Mouse (Mus musculus) neural tube, embryonic 15.5 days (tissue): Measurements from ENCODE around the gene C8b. TPM values are rescaled to one million over a fixed set of nuclear protein-coding genes. Genes with fewer than 3 reads are reported as not detected.

Experiments
- ATAC-seq: fragments of 200-750 bp; cut with Nextera tagmentation; 2 replicates; pipeline ENCODE4 v1.8.0; 2017; ENCODE audit warnings: mild to moderate bottlenecking, moderate TSS enrichment, moderate library complexity; ENCODE audit not compliant: low FRiP score
- H3K27ac ChIP-seq: fragments of 300-500 bp; sonication (generic); replicated peaks from 2 replicates; pipeline ENCODE4 v1.5.1; 2015; ENCODE audit warnings: mild to moderate bottlenecking, inconsistent platforms
- H3K27me3 ChIP-seq: fragments of 300-500 bp; sonication (generic); replicated peaks from 2 replicates; pipeline ENCODE4 v1.6.1; 2015; ENCODE audit warnings: inconsistent platforms
- H3K36me3 ChIP-seq: fragments of 300-500 bp; sonication (generic); 2 replicates; pipeline ENCODE4 v1.6.1; 2015; ENCODE audit warnings: inconsistent platforms
- H3K4me1 ChIP-seq: fragments of 300-500 bp; sonication (generic); 2 replicates; pipeline ENCODE4 v1.6.1; 2015; ENCODE audit warnings: inconsistent platforms
- H3K4me2 ChIP-seq: fragments of 300-500 bp; sonication (generic); 2 replicates; pipeline ENCODE4 v1.6.1; 2015; ENCODE audit warnings: inconsistent platforms, mild to moderate bottlenecking, moderate library complexity
- H3K4me3 ChIP-seq: fragments of 300-500 bp; sonication (generic); replicated peaks from 2 replicates; pipeline ENCODE4 v1.5.1; 2015; ENCODE audit warnings: mild to moderate bottlenecking, inconsistent platforms
- H3K9ac ChIP-seq: fragments of 300-500 bp; sonication (generic); replicated peaks from 2 replicates; pipeline ENCODE4 v1.6.1; 2015; ENCODE audit warnings: mild to moderate bottlenecking, inconsistent platforms
- H3K9me3 ChIP-seq: fragments of 300-500 bp; sonication (generic); replicated peaks from 2 replicates; pipeline ENCODE4 v1.6.1; 2016; ENCODE audit warnings: inconsistent platforms
- WGBS: fragments of 180-500 bp; shearing (Covaris S2); methylation state at CpG from one replicate; pipeline ENCODE4 v1.1.7; 2015; ENCODE audit warnings: mixed read lengths; 5-methylcytosine and 5-hydroxymethylcytosine counted together
- polyA plus RNA-seq: library from polyadenylated mRNA; unstranded; fragments of >200 nt; fragmentation: Nextera tagmentation; extraction: Ambion mirVana; gene quantifications from 2 replicates; pipeline ENCODE4 v1.2.1, GENCODE M21; 2015

C8b gene
- polyA plus RNA-seq, 1 experiment from 2014 or later = 0.24 TPM

DNA sequence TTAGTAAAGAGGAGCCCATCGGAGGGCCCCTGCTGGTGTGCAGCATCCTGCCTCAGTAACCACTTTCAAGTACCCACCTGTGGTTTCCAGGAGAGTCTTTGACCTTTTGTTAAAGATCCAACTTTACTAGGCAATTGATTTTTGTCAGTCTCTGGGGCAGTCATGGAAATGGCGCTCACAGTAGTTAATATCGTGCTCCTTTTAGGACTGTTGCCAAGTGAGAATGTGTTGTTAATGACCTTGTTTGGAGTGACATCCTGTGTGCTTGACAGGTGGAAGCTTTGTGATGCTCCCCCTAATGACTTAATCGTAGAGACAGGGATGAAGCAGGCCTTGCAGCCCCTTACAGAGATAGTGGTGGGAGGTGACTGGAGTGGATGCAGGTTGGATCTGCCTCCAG, 4.2 kb downstream of the C8b start:
- Histone ChIP-seq H3K27ac (no peak overlapping the region), H3K4me3 (no peak overlapping the region), H3K9me3 (no peaks in the 10 kb centered on the region), H3K9ac (no peak overlapping the region), H3K4me2 (no peak overlapping the region), H3K36me3 (no peaks in the 10 kb centered on the region), H3K4me1 (no peaks in the 10 kb centered on the region), H3K27me3 (no peaks in the 10 kb centered on the region)
- 47% methylated on average over 4 of the region's 4 CpGs for WGBS
- no peak for ATAC-seq

DNA sequence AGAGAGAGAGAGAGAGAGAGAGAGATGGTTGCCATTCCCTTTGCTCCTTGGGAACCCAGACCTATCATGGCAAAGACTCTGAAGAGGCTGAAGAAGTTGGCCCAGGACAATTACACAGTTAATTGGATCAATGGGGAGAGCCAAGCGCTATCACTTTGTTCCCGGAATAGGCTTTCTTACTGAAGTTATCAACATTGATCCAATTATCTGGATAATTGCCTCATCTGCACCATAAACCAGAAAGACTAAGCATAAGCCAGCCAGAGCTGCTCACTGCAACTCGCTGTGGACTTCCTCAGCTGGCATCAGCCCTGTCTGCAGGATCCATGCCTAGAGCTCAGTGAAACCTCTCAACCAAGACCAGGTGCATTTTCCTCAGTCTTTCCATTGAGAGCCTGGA, 9.5 kb downstream of the C8b start:
- Histone ChIP-seq H3K4me3 (no peak overlapping the region), H3K4me1 (no peaks in the 10 kb centered on the region), H3K4me2 (no peak overlapping the region), H3K27me3 (no peaks in the 10 kb centered on the region), H3K27ac (no peak overlapping the region), H3K36me3 (no peaks in the 10 kb centered on the region), H3K9ac (no peak overlapping the region), H3K9me3 (no peaks in the 10 kb centered on the region)
- ATAC-seq = no peak
- WGBS = 52% methylated on average over 3 of the region's 3 CpGs

DNA sequence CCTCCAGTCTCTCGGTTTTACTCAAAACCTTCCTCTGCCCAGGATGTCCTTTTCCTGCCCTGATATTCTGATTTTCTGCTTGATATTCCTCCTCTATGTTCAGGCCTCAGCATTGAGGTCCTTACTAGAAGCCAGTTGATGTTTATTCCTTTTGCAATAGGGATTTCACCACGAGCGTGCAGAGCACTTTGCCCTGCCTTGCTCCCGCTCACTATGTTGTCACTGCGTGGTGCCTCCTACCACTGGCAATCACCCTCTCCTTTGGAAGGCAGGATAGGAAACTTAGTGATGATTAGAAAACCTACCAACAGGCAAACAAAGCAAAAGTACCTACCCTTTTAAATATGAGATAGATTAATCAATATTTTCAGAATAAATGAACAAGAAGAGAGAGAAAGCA, 13.3 kb downstream of the C8b start:
- H3K27me3 ChIP-seq = no peaks in the 10 kb centered on the region
- ATAC-seq = no peak

DNA sequence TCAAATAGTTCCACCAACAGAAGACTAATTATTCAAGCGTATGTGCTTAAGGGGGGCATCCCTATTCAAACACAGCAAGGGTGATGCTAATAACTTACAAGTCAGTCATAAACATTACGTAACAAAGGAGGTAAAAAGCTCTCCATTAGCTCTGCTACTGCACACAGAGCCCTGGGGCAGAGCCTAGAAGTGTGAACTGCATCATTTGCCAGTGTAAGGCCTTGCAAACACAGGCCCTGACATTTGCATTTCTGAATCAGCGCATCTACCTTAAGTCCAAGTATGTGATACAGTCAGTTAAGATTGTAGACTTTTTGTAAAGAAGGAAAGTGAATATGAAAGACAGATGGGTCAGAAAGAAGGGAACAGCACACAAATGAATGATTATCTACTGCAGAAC, 15.3 kb downstream of the C8b start:
- H3K4me2 ChIP-seq = no peak overlapping the region
- no peaks in the 10 kb centered on the region for H3K27me3 ChIP-seq

More for the DNA sequence above, 13.3 kb downstream of the C8b start:
- Histone ChIP-seq H3K9me3 (no peaks in the 10 kb centered on the region), H3K4me1 (no peaks in the 10 kb centered on the region), H3K9ac (no peak overlapping the region), H3K36me3 (no peaks in the 10 kb centered on the region), H3K4me2 (no peak overlapping the region), H3K4me3 (no peak overlapping the region), H3K27ac (no peak overlapping the region)
- 89% methylated on average over 5 of the region's 5 CpGs for WGBS

DNA sequence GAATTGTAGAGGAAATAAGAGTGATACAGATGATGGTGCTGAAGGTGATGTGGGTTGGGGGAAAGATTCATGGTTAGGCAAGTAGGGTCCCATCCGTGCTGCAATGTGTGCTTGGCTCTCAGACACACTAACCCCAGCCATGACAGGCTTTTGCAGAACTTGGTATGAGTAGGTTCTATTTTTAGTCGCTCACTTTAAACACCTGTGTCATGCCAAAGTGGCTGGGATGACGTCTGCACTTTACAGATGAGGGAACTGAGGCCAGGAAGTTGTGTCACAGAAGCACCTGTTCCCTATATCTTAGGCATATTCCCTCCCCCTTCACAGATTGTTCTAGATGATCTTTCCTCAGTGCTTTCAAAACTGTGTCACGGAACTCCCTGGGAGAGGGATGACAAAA, 16.2 kb downstream of the C8b start:
- no peaks in the 10 kb centered on the region for H3K4me1 ChIP-seq
- no peak overlapping the region for H3K4me3 ChIP-seq
- no peak overlapping the region for H3K4me2 ChIP-seq
- 81% methylated on average over 4 of the region's 4 CpGs for WGBS
- no peak for ATAC-seq
- H3K27ac ChIP-seq = no peak overlapping the region
- no peaks in the 10 kb centered on the region for H3K27me3 ChIP-seq
- H3K36me3 ChIP-seq = no peaks in the 10 kb centered on the region
- no peak overlapping the region for H3K9ac ChIP-seq
- no peaks in the 10 kb centered on the region for H3K9me3 ChIP-seq

More for the DNA sequence above, 15.3 kb downstream of the C8b start:
- Histone ChIP-seq H3K4me1 (no peaks in the 10 kb centered on the region), H3K27ac (no peak overlapping the region), H3K4me3 (no peak overlapping the region), H3K9ac (no peak overlapping the region), H3K9me3 (no peaks in the 10 kb centered on the region), H3K36me3 (no peaks in the 10 kb centered on the region)
- no peak for ATAC-seq
- WGBS = 72% methylated on average over 3 of the region's 3 CpGs

DNA sequence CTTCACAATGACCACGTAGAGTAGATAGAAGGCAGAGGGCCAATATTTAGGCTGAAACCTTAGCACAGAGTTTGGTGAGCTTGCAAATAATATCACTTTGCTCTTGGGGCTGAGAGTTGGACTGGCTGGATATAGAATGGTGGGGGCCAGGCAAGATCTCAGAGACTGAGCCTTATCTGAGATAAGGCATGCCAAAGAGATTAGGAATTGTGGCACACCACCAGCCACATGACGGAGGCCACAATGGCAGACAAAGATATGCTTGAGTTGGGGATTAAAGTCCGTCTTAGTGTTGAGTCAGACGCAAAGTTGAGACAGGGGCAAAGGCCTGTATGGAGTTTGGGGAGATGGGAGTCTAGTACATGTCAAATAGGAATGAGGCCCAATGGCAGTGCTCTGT, 26.0 kb downstream of the C8b start:
- Histone ChIP-seq H3K27ac (no peak overlapping the region), H3K4me1 (no peaks in the 10 kb centered on the region), H3K9ac (no peak overlapping the region), H3K27me3 (no peaks in the 10 kb centered on the region), H3K9me3 (no peaks in the 10 kb centered on the region), H3K36me3 (no peaks in the 10 kb centered on the region), H3K4me3 (no peak overlapping the region), H3K4me2 (no peak overlapping the region)
- no peak for ATAC-seq
- WGBS = 94% methylated on average over 4 of the region's 4 CpGs

DNA sequence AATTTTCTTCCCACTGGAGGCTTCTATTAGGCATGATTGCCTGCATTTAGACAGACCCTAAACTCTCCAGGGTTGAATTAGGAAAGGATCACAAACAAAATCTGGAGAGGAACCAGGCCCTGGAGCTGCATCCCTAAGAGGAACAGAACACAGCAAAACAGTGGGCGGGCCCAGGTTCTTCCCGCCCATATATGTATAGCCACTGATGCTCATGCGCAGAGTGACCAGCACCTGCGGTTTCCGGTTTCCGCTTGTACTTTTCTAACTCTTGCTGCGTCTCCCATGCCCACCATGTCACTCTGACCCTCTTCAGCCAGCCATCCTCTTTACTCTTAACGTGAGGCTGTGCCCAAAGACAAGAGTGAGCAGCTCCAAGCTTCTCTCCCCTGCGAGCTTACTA, 32.8 kb downstream of the C8b start:
- H3K4me1 ChIP-seq = no peaks in the 10 kb centered on the region
- H3K4me2 ChIP-seq = no peak overlapping the region
- no peak for ATAC-seq
- H3K9me3 ChIP-seq = no peaks in the 10 kb centered on the region
- no peak overlapping the region for H3K4me3 ChIP-seq
- no peaks in the 10 kb centered on the region for H3K36me3 ChIP-seq
- H3K27me3 ChIP-seq = no peaks in the 10 kb centered on the region
- H3K27ac ChIP-seq = no peak overlapping the region
- WGBS = 81% methylated on average over 9 of the region's 9 CpGs
- H3K9ac ChIP-seq = no peak overlapping the region

DNA sequence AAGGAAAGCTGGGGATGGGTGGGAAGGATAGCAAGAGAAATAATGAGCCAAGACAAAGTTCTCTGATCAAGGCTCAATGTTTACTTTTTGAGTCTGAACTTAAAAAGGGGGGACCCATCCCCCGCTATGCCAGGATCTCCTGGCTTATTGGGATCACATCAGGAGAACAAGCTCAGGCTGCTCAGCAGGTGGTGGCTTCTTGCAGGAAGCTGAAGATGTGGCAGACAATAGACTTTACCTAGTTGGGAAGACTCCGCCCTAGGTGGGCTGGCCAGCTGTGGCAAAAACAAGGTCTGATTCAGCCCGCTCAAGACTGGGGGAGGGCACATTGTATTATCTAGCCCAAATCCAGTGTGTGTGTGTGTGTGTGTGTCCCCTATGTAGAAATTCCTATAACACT, 35.5 kb downstream of the C8b start:
- ATAC-seq = no peak
- WGBS = 97% methylated on average over 3 of the region's 3 CpGs
- H3K27me3 ChIP-seq = no peaks in the 10 kb centered on the region

DNA sequence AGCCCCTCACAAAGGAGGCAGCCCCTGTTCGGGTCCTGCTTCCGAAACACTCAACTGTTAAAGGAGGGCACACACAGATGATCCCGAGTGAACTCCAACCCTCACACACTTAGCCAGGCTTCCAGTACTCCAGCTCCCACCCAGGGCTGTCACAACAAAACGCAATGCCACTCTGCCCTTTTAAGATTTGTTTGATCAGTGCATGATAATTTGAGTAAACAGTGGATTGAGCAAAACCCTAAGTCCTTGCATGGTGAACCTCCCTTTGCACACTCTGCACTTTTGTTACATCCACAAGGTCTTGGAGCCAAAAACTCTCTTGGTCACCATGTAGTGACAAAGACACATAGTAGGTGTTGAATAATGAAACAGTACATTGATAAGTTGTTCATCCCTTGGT, 38.0 kb downstream of the C8b start:
- H3K36me3 ChIP-seq = no peaks in the 10 kb centered on the region
- no peak overlapping the region for H3K9ac ChIP-seq
- no peak overlapping the region for H3K4me2 ChIP-seq
- H3K4me3 ChIP-seq = no peak overlapping the region
- no peak for ATAC-seq
- H3K27ac ChIP-seq = no peak overlapping the region
- peaks cover 14% of the 10 kb centered on the region for H3K4me1 ChIP-seq
- H3K9me3 ChIP-seq = no peaks in the 10 kb centered on the region
- WGBS = 86% methylated on average over 4 of the region's 4 CpGs
- no peaks in the 10 kb centered on the region for H3K27me3 ChIP-seq

More for the DNA sequence above, 35.5 kb downstream of the C8b start:
- H3K27ac ChIP-seq = no peak overlapping the region
- H3K36me3 ChIP-seq = no peaks in the 10 kb centered on the region
- H3K4me3 ChIP-seq = no peak overlapping the region
- H3K4me2 ChIP-seq = no peak overlapping the region
- H3K4me1 ChIP-seq = peaks cover 14% of the 10 kb centered on the region
- H3K9ac ChIP-seq = no peak overlapping the region
- no peaks in the 10 kb centered on the region for H3K9me3 ChIP-seq

DNA sequence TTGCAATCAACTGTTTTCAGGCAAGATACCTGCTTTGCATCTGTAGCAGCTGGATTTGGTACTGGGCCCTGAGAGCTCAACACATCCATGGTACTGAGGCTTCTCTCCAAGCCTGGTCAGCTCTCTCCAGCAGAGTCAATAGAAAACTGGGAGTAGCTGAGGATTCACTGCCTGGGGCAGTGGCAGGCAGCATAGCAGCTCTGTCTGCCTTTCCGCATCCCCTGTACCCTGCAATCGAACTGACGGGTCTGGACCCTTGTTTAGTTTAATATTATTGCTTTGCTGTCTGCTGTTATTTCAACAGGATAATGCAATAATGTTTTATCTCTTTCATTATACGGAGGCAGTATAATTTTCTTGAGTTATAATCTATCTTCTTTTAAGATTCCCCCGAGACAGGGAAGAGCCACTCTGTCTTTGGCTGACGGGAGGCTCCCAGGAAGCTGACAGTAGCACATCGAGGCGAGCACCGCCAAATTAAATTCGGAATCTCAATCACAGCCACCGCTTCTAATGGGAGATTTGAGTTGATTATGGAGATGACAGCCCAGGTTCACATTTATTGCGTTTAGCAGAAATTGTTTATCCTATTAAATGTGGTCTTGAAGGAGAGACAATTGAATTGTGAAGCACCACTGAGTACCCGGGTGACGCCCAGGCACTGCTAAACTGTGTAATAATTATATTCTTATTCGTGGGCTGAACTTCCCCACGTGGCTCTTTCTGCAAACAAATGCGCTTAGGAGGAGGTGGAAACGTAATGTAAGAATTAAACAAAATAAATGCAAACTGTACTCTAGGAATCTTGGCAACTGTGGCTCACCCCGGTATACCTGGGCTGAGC, 39.5 kb downstream of the C8b start:
- no peaks in the 10 kb centered on the region for H3K27me3 ChIP-seq
- H3K9me3 ChIP-seq = no peaks in the 10 kb centered on the region
- H3K4me1 ChIP-seq = peaks cover 19% of the 10 kb centered on the region
- 36% methylated on average over 19 of the region's 19 CpGs for WGBS
- H3K36me3 ChIP-seq = no peaks in the 10 kb centered on the region
- H3K4me3 ChIP-seq = no peak overlapping the region
- H3K4me2 ChIP-seq = no peak overlapping the region
- peak overlapping the region; percentile 60; the same call in 1 of the 2 replicates for H3K27ac ChIP-seq
- no peak overlapping the region for H3K9ac ChIP-seq
- peak; percentile 86 for ATAC-seq

DNA sequence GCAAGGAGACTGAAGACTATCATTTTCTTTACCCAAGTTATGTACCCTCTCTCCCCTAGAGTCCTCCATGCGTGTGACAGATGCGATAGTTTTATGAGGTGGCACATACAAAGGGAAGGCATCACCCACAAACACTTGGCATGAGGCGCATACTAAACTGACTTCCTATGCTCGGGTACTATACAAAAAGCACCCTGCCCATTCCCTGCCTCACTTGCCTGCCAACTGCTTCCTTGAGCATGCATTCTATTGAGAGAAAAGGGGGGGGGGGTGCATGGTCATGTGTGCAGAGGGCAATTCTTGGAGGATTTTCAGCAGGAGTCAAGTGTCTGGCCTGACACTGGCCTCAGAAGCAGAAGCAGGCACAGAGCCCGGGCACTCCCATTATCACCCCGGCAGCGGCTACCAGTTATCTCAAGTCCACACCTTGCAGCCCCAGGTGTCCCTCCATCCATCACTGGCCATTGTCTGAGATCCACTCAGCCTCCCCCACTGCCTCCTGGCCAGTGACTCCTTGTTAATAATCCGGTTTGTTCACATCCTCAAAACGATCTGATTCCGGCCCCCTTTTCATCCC, 44.7 kb downstream of the C8b start:
- ATAC-seq = peak; percentile 42; the same call in 1 of the 2 replicates
- no peak overlapping the region for H3K4me3 ChIP-seq
- no peak overlapping the region for H3K4me2 ChIP-seq
- no peaks in the 10 kb centered on the region for H3K9me3 ChIP-seq
- peaks cover 14% of the 10 kb centered on the region for H3K4me1 ChIP-seq
- 56% methylated on average over 10 of the region's 10 CpGs for WGBS
- no peaks in the 10 kb centered on the region for H3K36me3 ChIP-seq
- no peaks in the 10 kb centered on the region for H3K27me3 ChIP-seq
- no peak overlapping the region for H3K9ac ChIP-seq
- no peak overlapping the region for H3K27ac ChIP-seq

DNA sequence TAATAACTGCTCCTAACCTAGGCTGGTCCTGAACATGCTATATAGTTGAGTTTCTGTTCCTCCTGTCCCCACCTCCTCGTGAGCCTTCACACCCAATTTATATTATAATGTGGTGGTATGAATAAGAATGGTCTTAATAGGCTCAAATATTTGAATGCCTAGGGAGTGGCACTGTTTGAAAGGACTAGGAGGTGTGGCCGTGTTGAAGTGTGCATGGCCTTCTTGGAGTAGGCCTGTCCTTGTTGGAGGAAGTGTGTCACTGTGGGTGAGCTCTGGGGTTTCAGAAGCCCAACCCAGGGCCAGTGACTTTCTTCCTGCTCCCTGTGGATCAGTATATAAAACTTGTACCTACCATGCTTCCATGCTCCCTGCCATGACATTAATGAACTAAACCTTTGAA, 47.5 kb downstream of the C8b start:
- H3K9ac ChIP-seq = no peak overlapping the region
- WGBS = 69% methylated on average over 2 of the region's 2 CpGs
- H3K27me3 ChIP-seq = no peaks in the 10 kb centered on the region
- peaks cover 11% of the 10 kb centered on the region for H3K4me1 ChIP-seq
- no peak overlapping the region for H3K27ac ChIP-seq
- H3K4me3 ChIP-seq = no peak overlapping the region
- ATAC-seq = no peak
- H3K9me3 ChIP-seq = no peaks in the 10 kb centered on the region
- no peak overlapping the region for H3K4me2 ChIP-seq
- no peaks in the 10 kb centered on the region for H3K36me3 ChIP-seq
